Mouse (Mus musculus) stomach, embryonic 15.5 days (tissue): Measurements from ENCODE around the gene Hsf2bp. TPM values are rescaled to one million over a fixed set of nuclear protein-coding genes. Genes with fewer than 3 reads are reported as not detected.

Experiments used
- ATAC-seq: fragments of 200-750 bp; cut with Nextera tagmentation; 2 replicates; pipeline ENCODE4 v1.8.0; 2017; ENCODE audit warnings: low read depth, moderate number of reproducible peaks, moderate TSS enrichment; ENCODE audit not compliant: insufficient read depth, low FRiP score
- H3K27ac ChIP-seq: fragments of 300-500 bp; sonication (generic); 2 replicates; pipeline ENCODE4 v1.5.1; 2015; ENCODE audit warnings: mild to moderate bottlenecking, inconsistent platforms
- H3K27me3 ChIP-seq: fragments of 300-500 bp; sonication (generic); replicated peaks from 2 replicates; pipeline ENCODE4 v1.6.1; 2015; ENCODE audit warnings: inconsistent platforms
- H3K36me3 ChIP-seq: fragments of 300-500 bp; sonication (generic); 2 replicates; pipeline ENCODE4 v1.6.1; 2015; ENCODE audit warnings: inconsistent platforms
- H3K4me1 ChIP-seq: fragments of 300-500 bp; sonication (generic); 2 replicates; pipeline ENCODE4 v1.6.1; 2015; ENCODE audit warnings: inconsistent platforms
- H3K4me2 ChIP-seq: fragments of 300-500 bp; sonication (generic); 2 replicates; pipeline ENCODE4 v1.6.1; 2015; ENCODE audit warnings: mild to moderate bottlenecking, inconsistent platforms
- H3K4me3 ChIP-seq: fragments of 300-500 bp; sonication (generic); replicated peaks from 2 replicates; pipeline ENCODE4 v1.5.1; 2015; ENCODE audit warnings: inconsistent platforms
- H3K9ac ChIP-seq: fragments of 300-500 bp; sonication (generic); 2 replicates; pipeline ENCODE4 v1.6.1; 2015; ENCODE audit warnings: inconsistent platforms
- H3K9me3 ChIP-seq: fragments of 300-500 bp; sonication (generic); 2 replicates; pipeline ENCODE4 v1.6.1; 2016; ENCODE audit warnings: inconsistent platforms
- WGBS: fragments of 180-500 bp; shearing (Covaris S2); methylation state at CpG from one replicate; pipeline ENCODE4 v1.1.7; 2015; 5-methylcytosine and 5-hydroxymethylcytosine counted together
- polyA plus RNA-seq: library from polyadenylated mRNA; unstranded; fragments of >200 nt; fragmentation: Nextera tagmentation; extraction: Ambion mirVana; gene quantifications from 2 replicates; pipeline ENCODE4 v1.2.1, GENCODE M21; 2015

Gene Hsf2bp
- polyA plus RNA-seq, 1 experiment from 2014 or later: 0.50 TPM

GRCm38 (mm10) chr17:32027666-32028065, 8.5 kb downstream of the Hsf2bp start:
- H3K9ac ChIP-seq: no peak overlapping the region
- no peak overlapping the region for H3K4me2 ChIP-seq
- H3K36me3 ChIP-seq: no peaks in the 10 kb centered on the region
- H3K27me3 ChIP-seq: no peaks in the 10 kb centered on the region
- H3K27ac ChIP-seq: no peak overlapping the region
- H3K9me3 ChIP-seq: no peaks in the 10 kb centered on the region
- WGBS: 32% methylated on average over 3 of the region's 3 CpGs
- H3K4me1 ChIP-seq: no peaks in the 10 kb centered on the region
- no peak overlapping the region for H3K4me3 ChIP-seq
- no peak for ATAC-seq

GRCm38 (mm10) chr17:32025386-32025785, 10.8 kb downstream of the Hsf2bp start:
- Histone ChIP-seq H3K36me3 (no peaks in the 10 kb centered on the region), H3K4me1 (no peaks in the 10 kb centered on the region), H3K9ac (no peak overlapping the region), H3K9me3 (no peaks in the 10 kb centered on the region), H3K4me2 (no peak overlapping the region), H3K4me3 (no peak overlapping the region), H3K27ac (no peak overlapping the region), H3K27me3 (no peaks in the 10 kb centered on the region)
- 16% methylated on average over 2 of the region's 2 CpGs for WGBS
- peak; percentile 71; the same call in 1 of the 2 replicates for ATAC-seq

GRCm38 (mm10) chr17:32024671-32025073, 11.5 kb downstream of the Hsf2bp start:
- H3K27ac ChIP-seq: peak overlapping the region; percentile 14; the same call in 1 of the 2 replicates
- ATAC-seq: no peak
- H3K4me2 ChIP-seq: no peak overlapping the region
- H3K9me3 ChIP-seq: no peaks in the 10 kb centered on the region
- no peaks in the 10 kb centered on the region for H3K27me3 ChIP-seq
- H3K36me3 ChIP-seq: no peaks in the 10 kb centered on the region
- 44% methylated on average over 5 of the region's 5 CpGs for WGBS
- H3K4me3 ChIP-seq: no peak overlapping the region
- no peak overlapping the region for H3K9ac ChIP-seq
- no peaks in the 10 kb centered on the region for H3K4me1 ChIP-seq

GRCm38 (mm10) chr17:32023088-32023487, 13.1 kb downstream of the Hsf2bp start:
- Histone ChIP-seq H3K27ac (no peak overlapping the region), H3K9ac (no peak overlapping the region), H3K36me3 (no peaks in the 10 kb centered on the region), H3K27me3 (no peaks in the 10 kb centered on the region), H3K4me2 (no peak overlapping the region), H3K9me3 (no peaks in the 10 kb centered on the region), H3K4me1 (no peaks in the 10 kb centered on the region), H3K4me3 (no peak overlapping the region)
- no peak for ATAC-seq
- WGBS: 69% methylated on average over 8 of the region's 8 CpGs

- H3K36me3 ChIP-seq: no peaks in the 10 kb centered on the region
- no peak for ATAC-seq
- 75% methylated on average over 6 of the region's 6 CpGs for WGBS
- H3K9ac ChIP-seq: no peak overlapping the region
- H3K9me3 ChIP-seq: no peaks in the 10 kb centered on the region
- no peak overlapping the region for H3K4me2 ChIP-seq
- H3K27me3 ChIP-seq: no peaks in the 10 kb centered on the region
- no peaks in the 10 kb centered on the region for H3K4me1 ChIP-seq
- no peak overlapping the region for H3K27ac ChIP-seq
- H3K4me3 ChIP-seq: no peak overlapping the region
Observed at GRCm38 (mm10) chr17:32022551-32022950, 13.6 kb downstream of the Hsf2bp start.

- no peak overlapping the region for H3K9ac ChIP-seq
- no peaks in the 10 kb centered on the region for H3K36me3 ChIP-seq
- WGBS: 76% methylated on average over 3 of the region's 3 CpGs
- no peaks in the 10 kb centered on the region for H3K9me3 ChIP-seq
- H3K4me2 ChIP-seq: no peak overlapping the region
- H3K4me3 ChIP-seq: no peak overlapping the region
- ATAC-seq: no peak
- H3K4me1 ChIP-seq: no peaks in the 10 kb centered on the region
- no peaks in the 10 kb centered on the region for H3K27me3 ChIP-seq
- H3K27ac ChIP-seq: no peak overlapping the region
Observed at GRCm38 (mm10) chr17:32021981-32022380, 14.2 kb downstream of the Hsf2bp start.

GRCm38 (mm10) chr17:32018127-32018894, 17.8 kb downstream of the Hsf2bp start:
- no peaks in the 10 kb centered on the region for H3K4me1 ChIP-seq
- no peak overlapping the region for H3K27ac ChIP-seq
- H3K4me2 ChIP-seq: no peak overlapping the region
- H3K9me3 ChIP-seq: no peaks in the 10 kb centered on the region
- H3K36me3 ChIP-seq: no peaks in the 10 kb centered on the region
- no peak for ATAC-seq
- no peak overlapping the region for H3K4me3 ChIP-seq
- no peaks in the 10 kb centered on the region for H3K27me3 ChIP-seq
- 79% methylated on average over 5 of the region's 5 CpGs for WGBS
- H3K9ac ChIP-seq: no peak overlapping the region

GRCm38 (mm10) chr17:32016481-32016880, 19.7 kb downstream of the Hsf2bp start:
- Histone ChIP-seq H3K9ac (no peak overlapping the region), H3K36me3 (no peaks in the 10 kb centered on the region), H3K27ac (no peak overlapping the region), H3K4me3 (no peak overlapping the region), H3K4me2 (no peak overlapping the region), H3K9me3 (no peaks in the 10 kb centered on the region), H3K4me1 (no peaks in the 10 kb centered on the region), H3K27me3 (no peaks in the 10 kb centered on the region)
- ATAC-seq: peak; percentile 56
- 70% methylated on average over 8 of the region's 8 CpGs for WGBS

GRCm38 (mm10) chr17:32013659-32014058, 22.5 kb downstream of the Hsf2bp start:
- no peak overlapping the region for H3K9ac ChIP-seq
- no peak; the same call in 1 of the 2 replicates for ATAC-seq
- H3K36me3 ChIP-seq: no peaks in the 10 kb centered on the region
- no peaks in the 10 kb centered on the region for H3K9me3 ChIP-seq
- no peak overlapping the region for H3K4me3 ChIP-seq
- H3K4me2 ChIP-seq: no peak overlapping the region
- H3K27me3 ChIP-seq: no peaks in the 10 kb centered on the region
- H3K27ac ChIP-seq: no peak overlapping the region
- H3K4me1 ChIP-seq: no peaks in the 10 kb centered on the region

GRCm38 (mm10) chr17:32012254-32012653, 23.9 kb downstream of the Hsf2bp start:
- 48% methylated on average over 3 of the region's 3 CpGs for WGBS
- no peak overlapping the region for H3K4me2 ChIP-seq
- no peak overlapping the region for H3K4me3 ChIP-seq
- H3K36me3 ChIP-seq: no peaks in the 10 kb centered on the region
- H3K9me3 ChIP-seq: no peaks in the 10 kb centered on the region
- H3K9ac ChIP-seq: no peak overlapping the region
- H3K27ac ChIP-seq: no peak overlapping the region
- no peaks in the 10 kb centered on the region for H3K27me3 ChIP-seq
- H3K4me1 ChIP-seq: no peaks in the 10 kb centered on the region
- ATAC-seq: no peak

- H3K27me3 ChIP-seq: no peaks in the 10 kb centered on the region
- no peak overlapping the region for H3K4me3 ChIP-seq
- no peaks in the 10 kb centered on the region for H3K9me3 ChIP-seq
- no peaks in the 10 kb centered on the region for H3K36me3 ChIP-seq
- 71% methylated on average over 6 of the region's 6 CpGs for WGBS
- no peaks in the 10 kb centered on the region for H3K4me1 ChIP-seq
- no peak overlapping the region for H3K9ac ChIP-seq
- no peak for ATAC-seq
- H3K27ac ChIP-seq: no peak overlapping the region
- no peak overlapping the region for H3K4me2 ChIP-seq
Observed at GRCm38 (mm10) chr17:32011694-32012093, 24.5 kb downstream of the Hsf2bp start.

GRCm38 (mm10) chr17:32006800-32007199, 29.3 kb downstream of the Hsf2bp start:
- Histone ChIP-seq H3K36me3 (no peaks in the 10 kb centered on the region), H3K9me3 (no peaks in the 10 kb centered on the region), H3K4me3 (no peak overlapping the region), H3K4me1 (no peaks in the 10 kb centered on the region), H3K4me2 (no peak overlapping the region), H3K27me3 (no peaks in the 10 kb centered on the region), H3K9ac (no peak overlapping the region), H3K27ac (no peak overlapping the region)
- 60% methylated on average over 5 of the region's 5 CpGs for WGBS
- ATAC-seq: no peak

- Histone ChIP-seq H3K27me3 (no peaks in the 10 kb centered on the region), H3K4me2 (no peak overlapping the region), H3K9me3 (no peaks in the 10 kb centered on the region), H3K9ac (no peak overlapping the region), H3K4me1 (no peaks in the 10 kb centered on the region), H3K4me3 (no peak overlapping the region), H3K36me3 (no peaks in the 10 kb centered on the region), H3K27ac (no peak overlapping the region)
- ATAC-seq: no peak
- WGBS: 80% methylated on average over 3 of the region's 3 CpGs
Observed at GRCm38 (mm10) chr17:32003251-32003650, 32.9 kb downstream of the Hsf2bp start.
